Mouse (Mus musculus): Measurements from ENCODE around the gene Creld1.

The Creld1 gene

DNA sequence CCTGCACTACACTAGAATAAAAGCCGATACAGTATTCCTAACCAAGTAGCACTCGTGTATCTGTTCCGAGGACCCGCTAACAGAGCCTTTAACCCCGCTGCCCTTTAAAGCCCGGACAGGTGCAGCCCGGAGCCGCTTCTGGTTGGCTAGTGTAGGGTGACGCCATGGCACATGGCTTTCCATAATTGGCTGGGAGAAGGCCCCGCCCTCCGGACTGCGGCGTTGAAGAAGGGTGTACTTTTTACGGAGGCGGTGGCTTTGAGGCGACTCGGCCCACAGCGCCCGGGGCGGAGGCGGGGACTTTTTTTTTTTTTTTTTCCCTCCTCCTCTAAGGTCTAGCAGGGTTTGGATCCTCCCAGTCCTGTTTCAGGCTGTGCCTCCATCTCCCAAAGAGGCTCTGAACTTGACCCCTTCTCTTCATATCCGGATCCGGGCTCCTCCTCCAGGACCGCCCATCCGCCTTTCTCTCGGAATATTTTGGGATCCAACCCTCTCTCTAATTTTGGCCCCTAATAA is at the start of gene Creld1:
TSS of gene Creld1 (plus strand) at position 198 of the 516 bp plus-strand sequence.
- DNase-seq (ENCODE audit: inconsistent age in 2 of 2, low spot score in 1 of 2), result peak; percentile 97 to 99

- no peak for DNase-seq (ENCODE audit: inconsistent age in 2 of 2, low spot score in 1 of 2)
Observed at GRCm38 (mm10) chr6:113433661-113434060, 49.4 kb upstream of the Creld1 start.

DNA sequence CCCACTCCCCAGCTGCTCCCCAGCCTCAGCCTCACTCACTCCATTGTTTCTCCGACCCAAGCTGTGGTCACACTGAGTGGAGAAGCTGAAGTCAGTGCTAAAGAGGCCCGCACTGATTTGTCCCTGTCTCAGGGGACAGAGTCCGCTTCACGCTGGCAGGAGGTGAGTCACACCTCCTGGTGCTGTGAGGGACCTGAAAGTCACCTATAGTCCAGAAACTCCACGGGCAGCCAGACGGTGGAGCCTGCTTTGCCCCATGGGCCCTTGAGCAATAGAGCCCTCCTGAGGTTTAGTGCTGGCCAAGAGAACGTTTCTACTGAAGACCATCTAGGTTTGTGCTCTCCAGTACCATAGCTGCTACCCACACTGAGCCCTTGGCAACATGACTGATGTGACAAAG is 48.4 kb upstream of the Creld1 start:
- peak in 1 of 2 experiments; percentile 54 for DNase-seq (ENCODE audit: inconsistent age in 2 of 2, low spot score in 1 of 2)

GRCm38 (mm10) chr6:113435664-113436205 is 47.4 kb upstream of the Creld1 start, which contains the start of gene Cidec:
Gene Cidec, minus strand, starts transcription at chr6:113435760.
- DNase-seq (ENCODE audit: inconsistent age in 2 of 2, low spot score in 1 of 2), result peak in 1 of 2 experiments; percentile 51

GRCm38 (mm10) chr6:113437135-113437534 is 46.0 kb upstream of the Creld1 start:
- no peak for DNase-seq (ENCODE audit: inconsistent age in 2 of 2, low spot score in 1 of 2)

DNA sequence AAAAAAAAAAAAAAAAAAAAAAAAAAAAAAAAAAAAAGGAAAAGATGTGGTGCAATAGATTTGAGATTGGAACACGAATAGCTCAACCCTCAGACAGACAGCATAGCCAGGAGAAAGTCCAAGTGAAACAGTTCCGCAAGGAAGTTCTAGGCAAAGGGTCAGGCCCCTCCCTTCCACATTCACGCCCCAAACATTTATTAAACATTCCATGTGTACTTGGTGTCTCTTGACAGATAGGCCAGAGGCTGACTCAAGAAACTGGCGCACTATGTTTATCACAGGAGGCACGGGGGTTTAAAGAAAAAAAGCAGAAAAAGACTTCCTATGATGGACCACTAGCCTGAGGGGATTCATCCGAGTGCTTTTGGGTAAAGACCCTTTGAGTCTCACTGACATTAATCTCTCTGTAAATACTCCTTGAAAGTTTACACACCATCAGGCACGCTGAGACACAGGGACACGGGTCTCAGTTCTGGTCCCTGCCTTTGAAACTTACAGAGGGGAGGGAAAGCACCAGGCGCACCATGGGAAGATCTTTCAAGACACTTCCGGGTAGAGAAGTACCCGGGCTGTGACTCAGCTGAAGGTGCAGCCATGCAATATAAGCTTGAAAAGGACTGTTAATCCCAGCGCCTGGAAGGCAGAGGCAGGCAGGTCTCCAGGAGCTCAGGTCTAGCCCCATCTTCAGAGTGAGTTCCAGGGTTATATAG is 44.2 kb upstream of the Creld1 start:
- peak in 1 of 2 experiments; percentile 57 for DNase-seq (ENCODE audit: inconsistent age in 2 of 2, low spot score in 1 of 2)

- peak; percentile 14 to 64 for DNase-seq (ENCODE audit: inconsistent age in 2 of 2, low spot score in 1 of 2)
Observed at GRCm38 (mm10) chr6:113440686-113441085, 42.4 kb upstream of the Creld1 start.

DNA sequence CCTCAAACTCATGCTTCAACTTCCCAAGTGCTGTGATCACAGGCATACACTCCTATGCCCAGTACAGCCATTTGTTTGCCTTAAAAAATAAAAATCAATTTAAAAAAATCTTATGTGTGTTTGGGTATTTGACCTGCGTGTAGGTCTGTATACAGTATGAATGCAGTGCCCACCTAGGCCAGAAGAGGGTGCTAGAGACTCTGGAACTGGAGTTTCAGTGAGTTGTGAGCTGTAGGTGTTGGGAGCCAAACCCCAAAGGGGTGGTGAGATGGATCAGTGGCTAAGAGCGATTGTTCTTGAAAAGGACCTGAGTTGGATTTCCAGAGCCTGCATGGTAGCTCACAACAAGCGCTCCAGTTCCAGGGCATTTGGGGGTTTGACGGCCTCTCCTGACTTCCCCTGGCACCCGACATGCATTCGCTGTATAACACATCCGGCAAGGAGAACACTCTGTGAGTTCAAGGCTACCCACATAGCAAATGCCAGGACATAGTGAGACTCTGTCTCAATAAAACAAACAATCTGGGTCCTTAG is 41.9 kb upstream of the Creld1 start:
- DNase-seq (ENCODE audit: inconsistent age in 2 of 2, low spot score in 1 of 2), result peak; percentile 71 to 93

GRCm38 (mm10) chr6:113442087-113442441 is 41.0 kb upstream of the Creld1 start:
- no peak for DNase-seq (ENCODE audit: inconsistent age in 2 of 2, low spot score in 1 of 2)

DNA sequence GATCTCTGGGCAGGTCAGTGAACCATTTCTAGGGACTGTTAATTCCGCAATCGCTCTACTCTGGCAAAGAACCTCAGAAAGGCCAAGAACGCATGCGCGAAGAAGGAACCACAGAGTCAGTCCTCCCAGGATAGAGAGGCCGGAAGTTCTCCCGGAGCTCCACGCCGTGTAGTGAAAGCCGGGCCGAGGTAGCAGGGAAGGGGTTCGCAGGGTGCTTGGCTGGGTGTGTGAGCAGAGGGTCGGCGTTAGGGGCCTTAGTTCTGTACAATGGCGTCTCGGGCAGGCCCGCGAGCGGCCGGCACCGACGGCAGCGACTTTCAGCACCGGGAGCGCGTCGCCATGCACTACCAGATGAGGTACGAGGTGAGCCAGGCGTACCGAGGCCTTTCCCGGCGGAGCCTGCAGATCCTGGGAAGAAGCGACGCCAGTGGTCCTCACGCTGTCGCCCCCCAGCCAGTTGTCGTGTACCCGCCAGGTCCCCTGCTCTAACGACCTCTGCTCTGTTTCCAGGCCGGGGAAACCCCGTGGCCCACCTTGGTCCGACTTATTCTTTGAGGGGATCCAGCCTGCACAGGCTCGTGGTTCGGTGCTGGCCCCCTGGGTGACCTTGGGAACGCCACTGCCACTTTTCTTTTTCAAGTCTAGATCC is 40.5 kb upstream of the Creld1 start, which contains the start of gene Jagn1:
TSS of gene Jagn1 (plus strand) at position 128 of the 649 bp plus-strand sequence.
- peak; percentile 92 to 98 for DNase-seq (ENCODE audit: inconsistent age in 2 of 2, low spot score in 1 of 2)

GRCm38 (mm10) chr6:113443091-113443490 is 40.0 kb upstream of the Creld1 start:
- DNase-seq (ENCODE audit: inconsistent age in 2 of 2, low spot score in 1 of 2), result peak in 1 of 2 experiments; percentile 40

GRCm38 (mm10) chr6:113444207-113444965 is 38.7 kb upstream of the Creld1 start:
- DNase-seq (ENCODE audit: inconsistent age in 2 of 2, low spot score in 1 of 2), result no peak

- DNase-seq (ENCODE audit: inconsistent age in 2 of 2, low spot score in 1 of 2), result no peak
Observed at GRCm38 (mm10) chr6:113447639-113448038, 35.5 kb upstream of the Creld1 start.

GRCm38 (mm10) chr6:113451839-113452238 is 31.3 kb upstream of the Creld1 start:
- DNase-seq (ENCODE audit: inconsistent age in 2 of 2, low spot score in 1 of 2), result no peak

- no peak for DNase-seq (ENCODE audit: inconsistent age in 2 of 2, low spot score in 1 of 2)
Observed at GRCm38 (mm10) chr6:113455007-113455406, 28.1 kb upstream of the Creld1 start.

GRCm38 (mm10) chr6:113457952-113458534 is 25.1 kb upstream of the Creld1 start, which contains the start of gene Il17re:
Gene Il17re, plus strand, starts transcription at chr6:113458484.
- DNase-seq (ENCODE audit: inconsistent age in 2 of 2, low spot score in 1 of 2), result no peak

DNA sequence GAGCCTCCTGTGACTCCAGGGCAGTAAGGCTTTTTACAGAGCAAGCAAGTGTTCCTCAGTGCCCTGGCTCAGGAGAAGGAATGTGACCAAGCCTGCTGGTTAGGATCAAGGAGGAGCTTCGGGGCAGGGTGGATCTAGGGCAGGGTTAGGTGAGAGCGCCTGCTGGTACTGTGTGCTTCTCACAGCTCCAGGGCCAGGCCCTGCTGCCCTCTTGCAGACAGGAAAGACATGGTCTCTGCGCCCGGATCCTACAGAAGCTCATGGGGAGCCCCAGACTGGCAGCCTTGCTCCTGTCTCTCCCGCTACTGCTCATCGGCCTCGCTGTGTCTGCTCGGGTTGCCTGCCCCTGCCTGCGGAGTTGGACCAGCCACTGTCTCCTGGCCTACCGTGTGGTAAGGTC is 24.5 kb upstream of the Creld1 start:
- DNase-seq (ENCODE audit: inconsistent age in 2 of 2, low spot score in 1 of 2), result no peak

DNA sequence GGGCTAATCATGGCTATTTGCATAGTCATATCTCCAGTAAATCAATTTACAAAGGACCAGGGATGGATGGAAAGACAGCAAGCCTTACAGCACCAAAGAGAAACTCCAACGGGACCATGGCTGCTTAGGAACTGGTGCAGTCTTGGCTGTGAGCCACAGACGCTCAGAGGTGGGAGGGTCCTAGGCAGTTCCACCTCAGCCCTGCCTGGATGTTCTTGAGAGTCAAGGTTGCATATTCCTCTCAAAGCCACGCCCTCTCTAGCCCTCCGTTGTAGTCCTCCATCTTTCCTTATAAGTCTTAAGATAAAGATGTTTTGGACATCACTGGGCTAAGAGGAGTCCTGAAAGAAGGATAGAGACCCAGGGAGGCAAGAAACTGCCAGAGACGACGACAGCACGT is 19.1 kb upstream of the Creld1 start:
- DNase-seq (ENCODE audit: inconsistent age in 2 of 2, low spot score in 1 of 2), result no peak

- DNase-seq (ENCODE audit: inconsistent age in 2 of 2, low spot score in 1 of 2), result no peak
Observed at GRCm38 (mm10) chr6:113465602-113466001, 17.5 kb upstream of the Creld1 start.

DNA sequence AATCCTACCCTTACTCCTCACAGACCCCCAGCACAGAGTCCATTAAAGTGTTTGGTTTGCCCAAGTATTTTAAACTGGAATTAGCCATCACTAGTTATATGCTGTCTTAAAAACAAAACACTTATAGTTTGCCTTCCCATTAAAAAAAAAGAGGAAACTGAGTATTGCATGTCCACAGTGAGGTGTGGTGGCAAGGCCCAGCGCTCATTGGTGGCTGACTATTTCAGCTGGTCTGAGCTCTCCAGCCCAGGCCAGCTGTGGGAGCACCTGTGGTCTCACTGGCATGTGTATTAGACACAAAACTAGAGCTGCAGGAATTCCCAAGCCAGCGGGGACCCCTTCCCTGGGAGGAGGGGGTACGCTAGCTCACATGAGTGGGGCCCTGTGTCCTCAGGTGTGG is 14.6 kb upstream of the Creld1 start:
- no peak for DNase-seq (ENCODE audit: inconsistent age in 2 of 2, low spot score in 1 of 2)

Data from adrenal gland, adult (tissue).